In the genomic region with DNA sequence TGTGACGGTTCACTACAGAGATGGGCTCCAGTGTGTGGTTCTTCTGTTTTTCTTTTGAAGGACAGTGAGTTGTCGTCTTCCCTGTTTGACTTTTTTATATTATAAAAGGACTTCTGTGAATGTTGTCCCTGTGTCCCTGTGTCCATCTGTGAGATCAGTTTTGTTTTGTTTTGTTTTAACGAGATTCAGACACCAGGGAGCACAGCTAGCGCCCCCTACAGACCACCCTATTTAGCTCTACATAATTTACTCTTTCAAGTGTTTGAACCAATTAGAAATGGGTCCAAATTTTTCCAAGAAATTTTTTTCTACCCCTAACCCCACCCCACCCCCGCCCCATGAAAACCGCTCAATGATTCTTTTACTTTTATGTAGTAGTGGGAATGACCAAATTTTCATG, we compare ENCODE assay signal across 22 mouse cellular contexts.
A peak's percentile ranks its signal among the peaks of the same experiment; 100 is the strongest.
DNase-seq lines count a peak whose midpoint lies in the region; TF ChIP-seq lines count a peak whose summit lies in the region.
"Had no signal": no experiment of that assay in that cellular context is flagged by ENCODE, and none has a peak within 500 bp of the region (broad histone marks: within the 10 kb centered on the region; RNA-seq: fewer than 3 reads in every experiment).

No protein-coding gene starts in this region.

- no peak for DNase-seq in gastrocnemius, adult 2 months
- DNase-seq in gastrocnemius, adult 8-10 months (ENCODE audit: low spot score in 2 of 2) = no peak
- DNase-seq in layer of hippocampus, adult 2 months (ENCODE audit: low spot score in 2 of 2) = no peak
- no peak for DNase-seq in layer of hippocampus, adult 9-11 months
- peak; percentile 5 for DNase-seq in A20 (ENCODE audit: low read depth, low spot score)
- peak; percentile 30 for DNase-seq in R1 (ENCODE audit: low read depth, low spot score)
- no peak for DNase-seq in ovary, postnatal 14 days (ENCODE audit: low spot score)
- DNase-seq: adrenal gland, postnatal 25 days; cerebellum, adult 9-10 months; gastrocnemius, postnatal 14 days; heart, adult 18-20 months; heart, postnatal 36 days; kidney, adult 11 months; left cerebral cortex, postnatal 4 days; lung, adult 18-20 months; lung, postnatal 10 days; thymus, postnatal 14 days had no signal

- peak; percentile 41; the same call in 1 of the 2 replicates for TF ChIP-seq CTCF in gastrocnemius, adult 2 months (IDR thresholded peaks at IDR 0.05)
- peak; percentile 69 for TF ChIP-seq CTCF in layer of hippocampus, adult 2 months (conservative IDR thresholded peaks at IDR 0.05)

- H3K4me3 ChIP-seq in gastrocnemius, adult 2 months = no peak overlapping the region
- no peak overlapping the region for H3K4me3 ChIP-seq in layer of hippocampus, adult 2 months
- H3K4me3 ChIP-seq: forebrain, embryonic 13.5 days; heart, embryonic 15.5 days; hindbrain, embryonic 13.5 days; limb, embryonic 15.5 days; midbrain, embryonic 12.5 days had no signal

- no peak overlapping the region for H3K27ac ChIP-seq in gastrocnemius, adult 2 months
- no peak overlapping the region for H3K27ac ChIP-seq in layer of hippocampus, adult 2 months
- H3K27ac ChIP-seq: forebrain, embryonic 13.5 days; heart, embryonic 15.5 days; hindbrain, embryonic 13.5 days; limb, embryonic 15.5 days; midbrain, embryonic 12.5 days had no signal

- intact Hi-C loops in gastrocnemius, adult 2 months (cut with DNase I) = no loop called here

Comparison
In these comparisons a context has a peak if more than half of its experiments do, and no peak if none do; other contexts are left out.
1. DNase-seq: peak in A20 (single experiment) and R1 (single experiment); none in gastrocnemius, adult 2 months (single experiment), gastrocnemius, adult 8-10 months (0 of 2), layer of hippocampus, adult 2 months (0 of 2), layer of hippocampus, adult 9-11 months (single experiment) and ovary, postnatal 14 days (single experiment).